Mouse (Mus musculus) B cell, adult (primary cell): ENCODE measurements around the gene Vmn1r44. TPM values are rescaled to one million over a fixed set of nuclear protein-coding genes. Genes with fewer than 3 reads are reported as not detected.

ENCODE experiments used
- total RNA-seq: library from RNA; stranded (reverse); gene quantifications from 4 replicates; pipeline ENCODE4 v1.2.4, GENCODE M21; 2023; ENCODE audit not compliant: inconsistent age

Gene Vmn1r44
- not detected in 4 replicates for total RNA-seq

GRCm38 (mm10) chr6:89883360-89883759 is at the start of gene Vmn1r44:
Gene Vmn1r44 (plus strand): TSS chr6:89883660.

DNA sequence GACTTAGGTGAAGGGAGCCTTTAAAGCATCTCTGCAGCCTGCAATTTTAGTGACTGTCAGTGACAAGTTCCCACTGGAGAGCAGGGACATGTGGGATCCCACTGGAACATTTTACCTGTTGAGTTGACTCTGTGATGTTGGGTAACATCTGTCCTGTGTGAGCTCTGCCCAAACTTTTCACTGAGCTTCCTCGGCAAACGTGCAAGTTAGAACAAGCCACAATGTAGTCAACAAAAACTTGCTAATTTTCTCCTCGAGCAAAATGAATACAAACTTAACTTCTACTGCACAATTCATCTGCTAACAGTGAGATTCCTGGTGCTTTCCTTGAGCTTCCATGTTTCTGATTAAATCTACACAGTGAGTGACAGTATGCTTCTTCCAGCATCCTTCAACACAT is 7.1 kb upstream of the Vmn1r44 start, which contains the start of the genes Vmn1r42 and Vmn1r43:
Vmn1r42 (minus strand) TSS at position 101 of the 400 bp plus-strand sequence.
Vmn1r43 (minus strand) TSS at position 101 of the 400 bp plus-strand sequence.

DNA sequence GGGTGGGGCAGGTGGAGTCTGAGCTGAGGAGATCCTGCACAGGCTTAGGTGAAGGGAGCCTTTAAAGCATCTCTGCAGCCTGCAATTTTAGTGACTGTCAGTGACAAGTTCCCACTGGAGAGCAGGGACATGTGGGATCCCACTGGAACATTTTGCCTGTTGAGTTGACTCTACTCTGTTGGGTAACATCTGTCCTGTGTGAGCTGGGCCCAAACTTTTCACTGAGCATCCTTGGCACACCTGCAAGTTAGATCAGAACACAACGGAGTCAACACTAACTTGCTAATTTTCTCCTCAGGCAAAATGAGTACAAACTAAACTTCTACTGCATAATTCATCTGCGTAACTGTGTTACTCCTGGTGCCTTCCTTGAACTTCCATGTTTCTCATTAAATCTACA is 57.0 kb downstream of the Vmn1r44 start, which contains the start of gene Vmn1r45:
Vmn1r45 (minus strand) TSS at position 101 of the 400 bp plus-strand sequence.

Other genes with a start within 250 kb of the Vmn1r44 start
- gene Txnrd3, start 239.7 kb upstream of the Vmn1r44 start, total RNA-seq = 4.0 to 5.7 TPM (median 4.6 TPM) in 4 replicates
- not detected in 4 replicates for gene Vmn1r40, start 176.1 kb upstream of the Vmn1r44 start, total RNA-seq
- not detected in 4 replicates for gene Vmn1r41, start 142.9 kb upstream of the Vmn1r44 start, total RNA-seq
- gene Vmn1r42, start 7.2 kb upstream of the Vmn1r44 start, total RNA-seq = not detected in 4 replicates
- gene Vmn1r43, start 7.2 kb upstream of the Vmn1r44 start, total RNA-seq = not detected in 4 replicates
- gene Vmn1r45, start 56.9 kb downstream of the Vmn1r44 start, total RNA-seq = not detected in 4 replicates
- gene Vmn1r46, start 85.7 kb downstream of the Vmn1r44 start, total RNA-seq = not detected in 4 replicates
- not detected in 4 replicates for gene Vmn1r47, start 132.5 kb downstream of the Vmn1r44 start, total RNA-seq
- not detected in 4 replicates for gene Vmn1r48, start 153.2 kb downstream of the Vmn1r44 start, total RNA-seq
- not detected in 4 replicates for gene Vmn1r49, start 194.8 kb downstream of the Vmn1r44 start, total RNA-seq
- gene Vmn1r50, start 217.8 kb downstream of the Vmn1r44 start, total RNA-seq = not detected in 4 replicates
- not detected in 4 replicates for gene Vmn1r51, start 238.9 kb downstream of the Vmn1r44 start, total RNA-seq